Mouse (Mus musculus) lung, postnatal 36 days (tissue): Measurements from ENCODE around the gene Pbdc1.
"Not testable (repeated sequence)": the region's sequence is repeated elsewhere in the genome, so short reads cannot be mapped to it uniquely, and the experiment has no call there.

ENCODE experiments used
- DNase-seq: peaks from one replicate; pipeline ENCODE4 v3.0.0; 2022; ENCODE audit warnings: mixed read lengths

The Pbdc1 gene

GRCm38 (mm10) chrX:105079615-105080092 is at the start of gene Pbdc1:
Gene Pbdc1, plus strand, starts transcription at chrX:105079756.
- peak; percentile 96 for DNase-seq

- peak; percentile 3 for DNase-seq
Measured at GRCm38 (mm10) chrX:105037666-105038065, 41.9 kb upstream of the Pbdc1 start.

DNA sequence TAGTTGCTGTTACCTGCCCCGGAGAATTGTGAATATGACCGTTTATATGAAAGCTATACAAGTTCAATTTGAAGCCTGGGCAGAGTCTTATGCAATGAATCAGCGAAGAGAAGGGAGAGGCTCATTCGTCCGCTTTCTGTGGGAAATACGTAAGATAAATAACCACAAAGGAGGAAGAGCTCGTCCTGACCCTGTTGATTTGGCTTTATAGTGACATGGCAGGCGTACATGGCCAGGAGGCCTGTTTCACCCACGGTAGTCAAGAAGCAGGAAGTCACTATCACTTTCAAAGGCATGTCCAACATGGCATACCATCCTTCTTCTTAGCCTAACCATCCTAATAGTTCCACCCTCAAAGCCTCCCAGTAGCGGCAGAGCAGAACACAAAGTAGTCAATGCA is 15.3 kb upstream of the Pbdc1 start:
- DNase-seq: peak; percentile 30

DNA sequence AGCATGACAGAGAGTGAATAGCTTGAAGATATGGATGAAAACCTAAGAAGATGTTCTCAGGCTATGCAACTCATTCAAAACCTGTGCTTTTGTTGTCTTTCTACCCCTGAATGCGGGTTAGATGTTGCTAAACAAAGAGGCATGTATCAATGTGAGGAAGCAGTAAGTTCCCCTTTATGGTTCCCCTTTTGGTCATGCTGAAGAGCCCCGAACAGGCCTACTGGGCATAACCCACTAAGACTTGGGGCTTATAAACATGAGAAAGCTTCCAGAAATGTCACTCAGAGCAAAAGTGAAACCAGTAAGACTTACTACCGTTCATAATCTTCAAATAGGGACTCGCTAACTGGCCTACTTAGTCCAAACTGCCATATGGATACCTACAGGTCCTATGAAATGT is 14.8 kb upstream of the Pbdc1 start:
- peak; percentile 33 for DNase-seq

GRCm38 (mm10) chrX:105069671-105070503 is 9.7 kb upstream of the Pbdc1 start:
- peak; percentile 95 for DNase-seq

- DNase-seq: peak; percentile 10
Measured at GRCm38 (mm10) chrX:105079151-105079550, 405 bp upstream of the Pbdc1 start.

DNA sequence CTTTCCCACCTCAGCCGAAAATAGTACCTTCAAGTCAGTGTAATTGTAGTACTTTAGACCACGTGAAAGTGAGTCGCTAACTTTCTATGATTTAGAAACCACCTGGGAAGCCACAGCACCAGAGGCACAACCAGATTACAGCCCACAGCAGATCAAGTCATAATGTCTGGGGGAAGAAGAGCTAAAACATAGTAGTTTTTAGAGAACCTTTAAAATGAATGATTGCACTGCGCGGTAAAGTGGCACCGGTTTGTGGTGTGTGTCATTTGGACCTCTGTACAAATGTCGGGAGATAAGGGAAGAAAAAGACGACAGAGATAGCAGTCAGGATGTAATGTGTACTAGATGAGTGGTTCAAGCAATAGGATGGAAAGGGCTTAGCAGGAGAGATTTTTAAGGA is 540 bp downstream of the Pbdc1 start:
- no peak for DNase-seq

DNA sequence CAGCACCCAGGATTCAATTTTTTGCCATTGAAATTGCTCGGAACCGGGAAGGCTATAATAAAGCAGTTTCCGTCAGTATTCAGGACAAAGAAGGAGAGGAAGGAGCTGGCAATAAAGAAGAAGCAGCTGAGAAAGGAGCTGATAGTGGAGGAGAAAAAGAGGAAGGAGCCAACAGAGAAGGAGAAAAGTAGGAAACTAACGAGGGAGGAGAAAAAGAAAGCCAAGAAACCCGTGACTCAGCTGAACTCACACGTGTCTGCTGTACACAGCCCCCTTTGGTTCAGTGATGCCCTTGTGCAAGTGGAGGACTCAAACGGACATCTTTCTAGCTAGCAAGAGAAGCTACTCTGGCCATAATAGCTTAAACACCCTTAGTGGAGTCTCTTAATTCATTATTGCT is 3.5 kb downstream of the Pbdc1 start:
- not testable (repeated sequence) for DNase-seq

DNA sequence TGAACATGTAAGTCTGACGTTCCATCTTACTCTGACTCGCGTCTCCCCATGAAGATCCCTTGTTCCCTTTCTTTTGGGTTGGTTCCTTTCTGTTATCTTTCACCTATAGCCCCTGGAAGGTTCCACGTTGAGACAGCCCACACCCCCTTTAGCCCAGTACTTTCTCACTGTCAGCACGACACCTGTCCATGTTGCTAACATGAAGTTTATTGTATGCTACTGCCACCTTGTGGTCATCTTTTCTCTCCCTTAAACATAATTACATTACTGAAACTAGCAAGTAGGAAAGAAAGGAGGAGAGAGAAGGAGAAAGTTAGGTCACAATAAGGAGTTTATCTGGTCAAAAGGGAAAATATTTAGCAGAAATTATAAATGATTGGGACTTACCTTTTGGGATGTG is 24.6 kb downstream of the Pbdc1 start:
- DNase-seq: peak; percentile 74

DNA sequence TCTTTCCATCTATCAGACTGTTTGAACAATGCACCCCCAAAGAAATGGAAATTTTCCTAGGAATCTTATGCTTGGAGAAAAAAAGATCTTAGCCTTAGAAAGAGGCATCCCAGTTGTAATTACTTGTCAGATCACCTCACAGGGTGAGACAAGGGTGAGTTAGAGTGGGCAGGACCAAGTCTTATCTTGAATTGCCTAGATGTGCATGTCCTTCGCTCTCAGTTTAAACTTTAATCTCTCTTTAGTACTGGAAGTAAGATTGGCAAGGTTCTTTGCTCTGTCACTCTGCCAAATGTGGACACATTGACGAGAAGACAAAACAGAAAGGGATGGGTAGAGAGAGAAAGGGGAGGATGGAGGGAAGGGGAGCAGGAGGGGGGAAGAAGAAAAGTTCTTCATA is 35.4 kb downstream of the Pbdc1 start:
- no peak for DNase-seq

DNA sequence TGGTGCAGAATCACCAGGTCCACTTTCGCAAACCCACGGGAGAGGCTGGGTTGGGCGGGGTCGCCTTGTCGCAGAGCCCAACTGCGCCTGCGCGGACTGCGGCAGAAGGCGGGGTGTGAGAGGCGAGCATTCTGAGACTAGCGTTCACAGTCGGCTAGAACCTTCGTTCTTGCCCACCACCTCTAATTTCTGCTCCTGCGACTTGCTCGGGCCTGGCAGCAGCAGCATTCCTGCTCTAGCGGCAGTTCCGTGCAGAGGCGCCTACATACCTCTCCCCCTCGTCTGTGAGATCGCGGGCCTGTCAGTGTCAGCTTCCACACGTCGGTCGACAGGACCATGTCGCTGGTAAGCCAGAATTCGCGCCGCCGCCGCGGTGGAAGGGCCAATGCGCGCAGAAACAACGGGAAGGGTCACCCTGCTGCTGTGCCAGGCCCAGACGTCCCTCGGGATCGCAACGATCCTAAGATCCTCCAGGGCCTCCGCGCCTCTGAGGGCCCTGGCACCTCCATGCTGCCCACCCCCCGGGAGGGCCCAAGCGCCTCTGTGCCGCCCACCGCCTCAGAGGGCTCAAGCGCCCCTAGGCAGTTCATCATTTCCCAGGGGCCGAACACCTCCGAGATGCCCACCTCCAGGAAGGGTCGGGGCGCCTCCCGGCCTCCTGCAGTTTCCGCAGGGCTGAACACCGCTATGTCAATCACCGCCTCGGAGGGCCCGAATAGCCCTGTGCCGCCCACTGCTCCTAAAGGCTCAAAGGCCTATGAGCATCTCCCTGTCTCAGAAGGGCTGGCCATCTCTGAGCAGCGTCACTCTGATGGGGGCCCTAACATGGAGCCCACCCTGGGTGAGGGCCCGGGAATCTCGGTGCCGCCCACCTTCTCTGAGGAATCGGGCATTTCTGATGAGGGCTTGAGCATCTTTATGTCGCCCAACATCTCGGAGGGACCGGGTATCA is 41.0 kb downstream of the Pbdc1 start, which contains the start of gene Magee1:
Gene Magee1 (plus strand): TSS at position 104 of the 952 bp plus-strand sequence.
- DNase-seq: peak; percentile 77

DNA sequence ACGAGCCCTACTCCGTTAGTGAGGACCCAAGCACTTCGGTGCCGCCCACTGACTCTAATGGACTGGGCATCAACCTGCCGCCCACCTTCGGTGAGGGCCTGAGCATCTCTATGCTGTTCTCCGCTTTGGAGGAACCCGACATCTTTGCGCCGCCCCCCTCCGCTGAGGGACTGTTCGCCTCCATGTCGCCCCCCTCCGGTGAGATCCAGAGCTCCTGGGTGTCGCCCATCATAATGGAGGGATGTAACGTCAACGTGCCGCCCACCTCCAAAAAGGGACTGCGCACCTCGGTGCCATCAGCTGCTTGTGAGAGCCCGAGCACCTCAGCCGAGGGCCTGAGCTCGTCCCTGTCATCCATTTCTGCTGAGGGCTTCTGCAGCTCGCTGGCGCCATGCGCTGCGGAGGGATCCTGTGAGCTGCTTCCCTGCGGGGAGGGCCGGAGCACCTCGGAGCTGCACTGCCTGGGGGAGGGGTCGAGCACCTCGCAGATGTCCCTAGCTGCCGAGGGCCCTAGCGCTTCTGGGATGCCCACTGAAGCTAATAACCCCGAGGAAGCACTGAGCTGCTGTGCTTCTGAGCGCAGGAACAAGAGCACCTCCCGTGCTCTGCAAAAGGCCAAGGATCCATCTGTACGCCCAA is 41.8 kb downstream of the Pbdc1 start:
- DNase-seq: peak; percentile 81

DNA sequence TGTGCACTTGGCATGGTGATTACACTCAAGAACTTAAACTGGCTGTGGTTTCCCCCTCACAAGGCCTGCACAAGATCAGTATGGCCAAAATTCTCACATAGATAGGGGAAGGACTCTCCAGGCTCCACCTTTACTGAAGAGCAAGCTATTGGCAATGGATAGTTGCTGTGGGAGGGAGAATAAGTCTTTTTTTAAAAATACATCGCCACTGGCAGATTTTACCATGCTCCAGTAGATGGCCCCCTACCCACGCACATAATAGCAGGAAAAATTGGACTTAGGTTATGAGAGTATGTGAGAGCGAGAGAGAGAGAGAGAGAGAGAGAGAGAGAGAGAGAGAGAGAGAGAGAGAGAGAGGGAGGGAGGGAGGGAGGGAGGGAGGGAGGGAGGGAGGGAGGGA is 45.3 kb downstream of the Pbdc1 start:
- DNase-seq: no peak

DNA sequence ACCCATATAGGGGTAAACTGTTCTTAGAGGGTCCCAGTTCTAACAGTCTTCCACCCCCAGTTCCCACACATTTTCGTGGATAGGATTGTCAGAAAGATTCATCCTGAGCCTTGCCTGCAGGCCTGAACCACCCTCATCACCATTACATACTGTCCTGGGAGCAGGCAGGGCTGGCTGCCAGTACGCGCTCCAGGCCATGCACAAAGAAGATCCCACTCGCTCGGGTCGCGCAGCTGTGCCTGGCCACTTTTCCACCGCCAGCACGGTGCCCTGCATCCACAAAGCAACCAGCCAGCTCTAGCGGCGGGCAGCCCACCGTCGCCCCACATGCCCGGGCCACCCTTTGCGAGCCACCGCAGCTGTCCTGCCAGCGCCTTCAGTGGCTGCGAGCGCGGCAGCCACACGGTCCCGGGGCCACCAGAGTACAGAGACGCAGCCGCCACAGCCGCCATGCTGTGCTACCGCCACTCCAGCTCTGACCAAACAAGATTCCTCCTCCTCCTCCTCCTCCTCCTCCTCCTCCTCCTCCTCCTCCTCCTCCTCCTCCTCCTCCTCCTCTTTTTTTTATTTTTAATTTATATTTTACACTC is 72.4 kb downstream of the Pbdc1 start:
- DNase-seq: no peak

DNA sequence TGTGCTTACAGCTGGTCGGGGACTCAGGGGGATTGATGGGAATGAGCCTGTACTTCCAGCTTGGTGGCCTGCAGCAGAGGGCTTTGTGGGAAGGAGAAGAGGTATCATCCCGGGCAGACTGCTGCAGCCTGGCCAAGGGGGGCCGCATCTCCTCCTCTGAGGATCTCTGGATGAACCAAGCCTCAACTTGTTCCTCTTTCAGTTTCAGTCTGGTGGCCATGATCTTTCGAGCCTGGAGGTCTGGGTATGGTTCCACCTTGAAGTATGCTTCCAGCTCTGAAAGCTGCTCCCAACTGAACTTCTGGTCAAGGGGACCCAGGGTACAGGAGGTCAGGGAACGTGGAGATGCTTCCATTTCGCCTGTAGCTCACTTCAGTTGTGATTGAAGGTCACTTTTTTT is 85.5 kb downstream of the Pbdc1 start:
- not testable (repeated sequence) for DNase-seq
